Mouse (Mus musculus): Measurements from ENCODE around the gene Nemf. TPM values are rescaled to one million over a fixed set of nuclear protein-coding genes. Genes with fewer than 3 reads are reported as not detected.

Nemf gene
- polyA plus RNA-seq, 1 experiment from 2014 or later = 95.2 TPM

Small RNAs within 50 kb of the gene (microRNA-seq; reads per million reads assigned to microRNA genes)
- gene Gm47299 (not detected), gene Gm47305 (not detected)

Other genes starting within 250 kb of the Nemf start
- gene Rps29, start 198.0 kb downstream of the Nemf start, polyA plus RNA-seq (2016; fragmentation: Nextera tagmentation; extraction: Ambion mirVana) = 1,386 and 1,412 TPM in 2 replicates
- gene Lrr1, start 188.4 kb downstream of the Nemf start, polyA plus RNA-seq (2016; fragmentation: Nextera tagmentation; extraction: Ambion mirVana) = 37.1 and 41.2 TPM in 2 replicates
- 567 and 576 TPM in 2 replicates for gene Rpl36al, start 173.1 kb downstream of the Nemf start, polyA plus RNA-seq (2016; fragmentation: Nextera tagmentation; extraction: Ambion mirVana)
- 28.3 and 30.9 TPM in 2 replicates for gene Mgat2, start 173.0 kb downstream of the Nemf start, polyA plus RNA-seq (2016; fragmentation: Nextera tagmentation; extraction: Ambion mirVana)
- 62.2 and 67.8 TPM in 2 replicates for gene Gm49383, start 160.1 kb downstream of the Nemf start, polyA plus RNA-seq (2016; fragmentation: Nextera tagmentation; extraction: Ambion mirVana)
- gene Dnaaf2, start 158.7 kb downstream of the Nemf start, polyA plus RNA-seq (2016; fragmentation: Nextera tagmentation; extraction: Ambion mirVana) = 16.3 and 19.0 TPM in 2 replicates
- gene Gm49384, start 152.9 kb downstream of the Nemf start, polyA plus RNA-seq (2016; fragmentation: Nextera tagmentation; extraction: Ambion mirVana) = 51.8 and 59.4 TPM in 2 replicates
- gene Pole2, start 129.0 kb downstream of the Nemf start, polyA plus RNA-seq (2016; fragmentation: Nextera tagmentation; extraction: Ambion mirVana) = 37.5 and 38.2 TPM in 2 replicates
- 2.6 and 3.3 TPM in 2 replicates for gene Klhdc1, start 116.0 kb downstream of the Nemf start, polyA plus RNA-seq (2016; fragmentation: Nextera tagmentation; extraction: Ambion mirVana)
- gene Klhdc2, start 60.5 kb downstream of the Nemf start, polyA plus RNA-seq (2016; fragmentation: Nextera tagmentation; extraction: Ambion mirVana) = 198 and 202 TPM in 2 replicates
- 32.6 and 33.5 TPM in 2 replicates for gene Arf6, start 15.0 kb upstream of the Nemf start, polyA plus RNA-seq (2016; fragmentation: Nextera tagmentation; extraction: Ambion mirVana)
- gene Gm9887, start 15.3 kb upstream of the Nemf start, polyA plus RNA-seq (2016; fragmentation: Nextera tagmentation; extraction: Ambion mirVana) = 0.84 and 1.2 TPM in 2 replicates
- 30.6 and 32.4 TPM in 2 replicates for gene Vcpkmt, start 225.9 kb upstream of the Nemf start, polyA plus RNA-seq (2016; fragmentation: Nextera tagmentation; extraction: Ambion mirVana)

Data from forebrain, embryonic 10.5 days (tissue).